Mouse (Mus musculus): Measurements from ENCODE around the gene Gm10563. TPM values are rescaled to one million over a fixed set of nuclear protein-coding genes. Genes with fewer than 3 reads are reported as not detected.

Gm10563 gene
- total RNA-seq, 2 experiments from 2014 or later, result not detected

DNA sequence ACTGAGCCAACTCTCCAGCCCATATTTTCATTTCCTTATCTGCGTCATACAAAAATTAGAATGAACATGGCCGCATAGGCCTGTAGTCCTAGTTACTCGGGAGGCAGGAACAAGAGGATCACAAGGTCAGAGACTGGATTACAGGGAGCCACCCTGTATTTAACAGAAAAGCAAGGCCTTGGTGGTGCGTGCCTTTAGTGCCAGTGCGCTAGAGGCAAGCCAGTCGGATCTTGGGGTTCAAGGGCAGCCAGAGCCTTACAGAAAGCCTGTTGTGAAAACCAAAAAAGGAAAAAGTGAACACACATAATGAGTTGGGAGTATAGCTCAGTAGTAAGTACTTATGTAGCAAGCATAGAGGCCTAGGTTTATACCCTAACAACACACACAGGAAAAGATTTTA, 75.4 kb downstream of the Gm10563 start:
- no peak overlapping the region for H3K27ac ChIP-seq
- intact Hi-C loops (cut with DNase I), result loop anchor here (2.0 kb wide), 1 partner anchor 201 kb away; no protein-coding TSS in a partner anchor
- H3K4me3 ChIP-seq, result no peak overlapping the region
- no peak for TF ChIP-seq CTCF (IDR thresholded peaks at IDR 0.05)
- DNase-seq (ENCODE audit: extremely low spot score in 1 of 2, low spot score in 2 of 2), result no peak

GRCm38 (mm10) chr4:155568632-155569370, 76.4 kb downstream of the Gm10563 start:
- no peak for DNase-seq (ENCODE audit: extremely low spot score in 1 of 2, low spot score in 2 of 2)
- no peak for TF ChIP-seq CTCF (IDR thresholded peaks at IDR 0.05)
- intact Hi-C loops (cut with DNase I), result loop anchor here (1.0 kb wide), 1 partner anchor 88 kb away; no protein-coding TSS in a partner anchor
- Histone ChIP-seq H3K4me3 (no peak overlapping the region), H3K27ac (no peak overlapping the region)

GRCm38 (mm10) chr4:155568170-155568569, 77.0 kb downstream of the Gm10563 start:
- intact Hi-C loops (cut with DNase I), result loop anchor here (1.0 kb wide), 1 partner anchor 87 kb away; no protein-coding TSS in a partner anchor
- DNase-seq (ENCODE audit: extremely low spot score in 1 of 2, low spot score in 2 of 2), result no peak

GRCm38 (mm10) chr4:155566555-155566954, 78.7 kb downstream of the Gm10563 start:
- DNase-seq (ENCODE audit: extremely low spot score in 1 of 2, low spot score in 2 of 2), result no peak
- Histone ChIP-seq H3K4me3 (no peak overlapping the region), H3K27ac (no peak overlapping the region)
- intact Hi-C loops (cut with DNase I), result no loop called here
- TF ChIP-seq CTCF (IDR thresholded peaks at IDR 0.05), result no peak

More at GRCm38 (mm10) chr4:155568170-155568569, 77.0 kb downstream of the Gm10563 start:
- Histone ChIP-seq H3K4me3 (no peak overlapping the region), H3K27ac (no peak overlapping the region)
- peak; percentile 84 for TF ChIP-seq CTCF (IDR thresholded peaks at IDR 0.05)

Other genes with a start within 250 kb of the Gm10563 start
- 10 to 100 TPM; 69.2 to 71.8 TPM for gene Gabrd, start 247.3 kb downstream of the Gm10563 start, total RNA-seq (2021)
- 10 to 100 TPM; 15.1 to 17.7 TPM for gene Cfap74, start 236.2 kb downstream of the Gm10563 start, total RNA-seq (2021)
- gene Tmem52, start 176.3 kb downstream of the Gm10563 start, total RNA-seq (2021), result 1 to 10 TPM; 1.7 to 1.9 TPM
- 100 to 1,000 TPM; 853 to 870 TPM for gene Gnb1, start 154.0 kb downstream of the Gm10563 start, total RNA-seq (2021)
- 10 to 100 TPM; 55.9 to 58.2 TPM for gene Nadk, start 83.0 kb downstream of the Gm10563 start, total RNA-seq (2021)
- 10 to 100 TPM; 47.3 to 50.5 TPM for gene Slc35e2, start 44.0 kb downstream of the Gm10563 start, total RNA-seq (2021)
- gene Cdk11b, start 20.6 kb downstream of the Gm10563 start, total RNA-seq (2021), result 10 to 100 TPM; 46.8 to 56.0 TPM
- gene Mmp23, start 8.0 kb upstream of the Gm10563 start, total RNA-seq (2021), result 1 to 10 TPM; 4.1 to 5.4 TPM
- gene Mib2, start 23.8 kb upstream of the Gm10563 start, total RNA-seq (2021), result 100 to 1,000 TPM; 133 to 140 TPM
- gene Fndc10, start 48.9 kb upstream of the Gm10563 start, total RNA-seq (2021), result 10 to 100 TPM; 26.2 to 33.4 TPM
- gene Ssu72, start 59.4 kb upstream of the Gm10563 start, total RNA-seq (2021), result 10 to 100 TPM; 89.2 to 98.0 TPM
- 10 to 100 TPM; 54.0 to 57.0 TPM for gene Tmem240, start 89.4 kb upstream of the Gm10563 start, total RNA-seq (2021)
- gene Atad3a, start 115.7 kb upstream of the Gm10563 start, total RNA-seq (2021), result 10 to 100 TPM; 53.0 to 58.8 TPM
- 10 to 100 TPM; 13.6 to 15.9 TPM for gene Vwa1, start 129.3 kb upstream of the Gm10563 start, total RNA-seq (2021)
- 10 to 100 TPM; 16.4 to 16.8 TPM for gene Tmem88b, start 140.5 kb upstream of the Gm10563 start, total RNA-seq (2021)
- gene Ankrd65, start 145.0 kb upstream of the Gm10563 start, total RNA-seq (2021), result under 1 TPM in 1 of 2 experiments, not detected in 1; 0.29 TPM
- 10 to 100 TPM; 82.7 to 84.8 TPM for gene Mrpl20, start 157.5 kb upstream of the Gm10563 start, total RNA-seq (2021)
- 10 to 100 TPM; 74.8 to 83.4 TPM for gene Ccnl2, start 167.1 kb upstream of the Gm10563 start, total RNA-seq (2021)
- 100 to 1,000 TPM in 1 of 2 experiments, 10 to 100 TPM in 1; 98.5 to 101 TPM for gene Aurkaip1, start 185.9 kb upstream of the Gm10563 start, total RNA-seq (2021)
- 1 to 10 TPM; 5.9 to 8.0 TPM for gene Mxra8, start 194.3 kb upstream of the Gm10563 start, total RNA-seq (2021)
- 10 to 100 TPM; 94.0 to 96.3 TPM for gene Dvl1, start 202.0 kb upstream of the Gm10563 start, total RNA-seq (2021)
- gene Tas1r3, start 218.0 kb upstream of the Gm10563 start, total RNA-seq (2021), result under 1 TPM; 0.23 to 0.30 TPM
- 10 to 100 TPM; 21.7 to 28.9 TPM for gene Cptp, start 224.0 kb upstream of the Gm10563 start, total RNA-seq (2021)
- 10 to 100 TPM; 37.3 to 41.1 TPM for gene Ints11, start 224.1 kb upstream of the Gm10563 start, total RNA-seq (2021)
- gene Pusl1, start 246.4 kb upstream of the Gm10563 start, total RNA-seq (2021), result 10 to 100 TPM; 55.0 to 61.2 TPM
- gene Acap3, start 246.4 kb upstream of the Gm10563 start, total RNA-seq (2021), result 100 to 1,000 TPM; 139 to 152 TPM

Measured in left cerebral cortex, adult 2 months (tissue).